In the genomic region with DNA sequence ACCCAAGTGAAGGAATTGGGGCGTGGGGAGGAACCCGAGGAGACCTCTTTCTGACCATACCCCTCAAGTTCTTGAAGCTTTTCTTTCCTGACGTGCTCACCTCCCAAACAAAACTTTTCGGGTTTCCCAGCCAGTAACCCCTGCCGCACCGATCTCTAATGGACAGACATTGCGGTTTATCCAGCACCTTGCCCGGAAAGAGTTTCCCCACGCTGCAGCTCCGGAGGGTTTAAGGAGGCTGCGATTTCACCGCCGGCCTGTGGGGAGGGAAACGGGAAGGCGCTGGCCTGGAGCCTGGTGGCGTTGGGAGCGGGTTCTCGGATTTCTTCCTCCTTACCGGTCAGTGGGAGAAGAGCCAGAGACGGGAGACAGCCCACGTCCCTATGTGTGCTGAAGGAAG, we compare ENCODE assay signal across 8 mouse cellular contexts. TPM values are rescaled to one million over a fixed set of nuclear protein-coding genes. Genes with fewer than 3 reads are reported as not detected.
DNase-seq lines count a peak whose midpoint lies in the region; ATAC-seq lines count a peak whose summit lies in the region.

No protein-coding gene starts in this region.

- no peaks in the 10 kb centered on the region for H3K36me3 ChIP-seq in intestine, embryonic 16.5 days (ENCODE audit: control insufficient read depth, insufficient read depth, low read length)

- H3K4me2 ChIP-seq in intestine, embryonic 16.5 days (ENCODE audit: low read depth, low read length), result peak overlapping the region; percentile 33

- no peaks in the 10 kb centered on the region for H3K4me1 ChIP-seq in intestine, embryonic 16.5 days (ENCODE audit: control insufficient read depth, insufficient read depth, low read length)

- peak; percentile 24 for DNase-seq in adrenal gland, postnatal 25 days
- DNase-seq in adrenal gland, adult 8-10 months, result no peak
- DNase-seq in urinary bladder, postnatal 14 days (ENCODE audit: low spot score), result peak; percentile 25
- DNase-seq in urinary bladder, adult 18-20 months (ENCODE audit: low spot score in 2 of 2), result no peak
- peak; percentile 47 for DNase-seq in retina, embryonic 14.5 days (ENCODE audit: low spot score)
- no peak for DNase-seq in right cerebral cortex, adult 18-20 months
- DNase-seq in natural killer cell, adult 2 months (ENCODE audit: low spot score in 2 of 2), result no peak

- peak overlapping the region; percentile 22 for H3K4me3 ChIP-seq in intestine, embryonic 16.5 days (ENCODE audit: low read length)

- H3K9me3 ChIP-seq in intestine, embryonic 16.5 days (ENCODE audit: control insufficient read depth, low read length), result no peaks in the 10 kb centered on the region

- no peak overlapping the region for H3K9ac ChIP-seq in intestine, embryonic 16.5 days (ENCODE audit: low read depth, low read length)

- ATAC-seq in intestine, embryonic 16.5 days, result peak; percentile 40; the same call in 1 of the 2 replicates

- no peak overlapping the region for H3K27ac ChIP-seq in intestine, embryonic 16.5 days (ENCODE audit: low read length)

- H3K27me3 ChIP-seq in intestine, embryonic 16.5 days (replicated peaks; ENCODE audit: control insufficient read depth, insufficient read depth, low read length), result peaks cover 95% of the 10 kb centered on the region

- under 1% methylated on average over 21 of the region's 21 CpGs for WGBS in intestine, embryonic 16.5 days

RNA-seq across cellular contexts. Expression of gene En1, which starts 5.9 kb away (rescaled TPM):
- not detected in 2 replicates for total RNA-seq in adrenal gland, postnatal 25 days (2021)
- total RNA-seq in adrenal gland, adult 8-10 months (2022), result not detected
- not detected in 2 replicates for polyA plus RNA-seq in intestine, embryonic 16.5 days (2015; fragmentation: Nextera tagmentation; extraction: Ambion mirVana)

Comparison
In these comparisons a context has a peak if more than half of its experiments do, and no peak if none do; other contexts are left out.
1. DNase-seq: peak in adrenal gland, postnatal 25 days (single experiment), urinary bladder, postnatal 14 days (single experiment) and retina, embryonic 14.5 days (single experiment); none in adrenal gland, adult 8-10 months (single experiment), urinary bladder, adult 18-20 months (0 of 2), right cerebral cortex, adult 18-20 months (single experiment) and natural killer cell, adult 2 months (0 of 2).